Mouse (Mus musculus): ENCODE measurements around the gene H2-D1. TPM values are rescaled to one million over a fixed set of nuclear protein-coding genes. Genes with fewer than 3 reads are reported as not detected.

Gene H2-D1
- total and polyA plus RNA-seq, 3 experiments = 659 to 944 (median 880) TPM

DNA sequence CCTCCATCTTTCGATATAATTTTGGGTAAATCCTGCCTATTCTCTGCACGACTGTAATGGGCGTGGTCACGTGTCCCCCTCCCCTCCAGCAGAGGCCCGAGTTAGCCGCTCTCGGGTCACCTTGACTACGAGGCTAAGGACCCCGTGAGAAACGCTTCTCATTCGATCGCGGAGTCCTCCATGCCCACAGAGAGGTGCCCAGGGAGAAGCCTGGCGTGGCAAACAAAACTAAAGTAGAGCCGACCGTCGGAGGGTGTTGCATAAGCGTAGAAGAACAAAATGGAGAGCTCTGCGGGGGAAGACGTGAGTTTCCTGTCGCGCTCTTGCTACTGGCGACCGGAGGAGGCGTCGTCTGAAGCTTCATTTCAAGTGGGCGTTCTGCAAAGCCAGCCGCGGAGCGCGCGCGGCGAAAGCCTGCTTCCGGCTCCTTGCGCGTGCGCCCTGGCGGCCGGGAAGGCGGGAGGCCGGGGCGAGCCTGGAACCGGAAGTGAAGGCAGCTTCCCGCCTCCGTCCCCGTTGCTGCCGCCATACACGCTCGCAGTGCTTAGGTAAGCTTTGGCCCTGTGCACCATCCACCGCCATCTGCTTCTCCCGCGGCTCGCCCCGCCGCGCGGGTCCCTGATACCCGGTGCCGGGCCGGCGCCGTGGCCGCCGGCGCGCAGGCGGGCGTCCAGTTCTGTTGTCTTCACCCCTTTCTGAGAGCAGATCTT is 21.1 kb upstream of the H2-D1 start, which contains the start of gene Ddx39b:
Gene Ddx39b (plus strand): TSS at position 442 of the 710 bp plus-strand sequence.
- TF ChIP-seq POLR2A (IDR thresholded peaks at IDR 0.05; ENCODE audit: low read depth, low read length) (peak; percentile 81), ZMIZ1 (IDR thresholded peaks at IDR 0.05; ENCODE audit: low read depth, low read length) (no peak; the same call in 1 of the 2 replicates), TBP (conservative IDR thresholded peaks at IDR 0.05; ENCODE audit: low read depth, low read length) (peak; percentile 86), SIN3A (IDR thresholded peaks at IDR 0.05; ENCODE audit: low read length) (peak; percentile 80), NELFE (IDR thresholded peaks at IDR 0.05; ENCODE audit: low read depth, low read length) (peak; percentile 71), E2F4 (IDR thresholded peaks at IDR 0.05; ENCODE audit: insufficient replicate concordance, low read depth, low read length) (no peak; the same call in 1 of the 2 replicates), TCF12 (IDR thresholded peaks at IDR 0.05; ENCODE audit: low read depth, low read length) (peak; percentile 89), CHD2 (IDR thresholded peaks at IDR 0.05; ENCODE audit: low read length) (no peak), ELF1 (IDR thresholded peaks at IDR 0.05; ENCODE audit: low read depth, low read length) (peak; percentile 98), MEF2A (IDR thresholded peaks at IDR 0.05; ENCODE audit: borderline replicate concordance, low read depth, low read length) (no peak; the same call in 1 of the 2 replicates), USF1 (IDR thresholded peaks at IDR 0.05; ENCODE audit: low read depth, low read length) (peak; percentile 95), HCFC1 (IDR thresholded peaks at IDR 0.05; ENCODE audit: low read depth, low read length) (peak; percentile 83), POLR2AphosphoS2 (IDR thresholded peaks at IDR 0.05; ENCODE audit: low read depth, low read length) (no peak), UBTF (IDR thresholded peaks at IDR 0.05; ENCODE audit: low read depth, low read length) (no peak), BHLHE40 (IDR thresholded peaks at IDR 0.05; ENCODE audit: low read depth, low read length) (peak; percentile 93), MAZ (IDR thresholded peaks at IDR 0.05; ENCODE audit: low read depth, low read length) (peak; percentile 95), KAT2A (IDR thresholded peaks at IDR 0.05; ENCODE audit: insufficient replicate concordance, low read length) (peak; percentile 97), CTCF (conservative IDR thresholded peaks at IDR 0.05 in 1 of 2, IDR thresholded peaks at IDR 0.05 in 1 of 2; ENCODE audit: low read depth in 2 of 2, low read length in 2 of 2) (0 out of 4 replicates have a peak, but pooled peaks of 1 of the 2 experiments have one; percentile 17), CHD1 (IDR thresholded peaks at IDR 0.05; ENCODE audit: low read depth, low read length) (peak; percentile 79; the same call in 1 of the 2 replicates), MXI1 (IDR thresholded peaks at IDR 0.05; ENCODE audit: low read depth, low read length) (peak; percentile 96), MYC (IDR thresholded peaks at IDR 0.05; ENCODE audit: low read depth, low read length) (peak; percentile 93), GABPA (IDR thresholded peaks at IDR 0.05; ENCODE audit: insufficient replicate concordance, low read depth, low read length) (no peak), USF2 (conservative IDR thresholded peaks at IDR 0.05; ENCODE audit: low read depth, low read length) (peak; percentile 94), NRF1 (IDR thresholded peaks at IDR 0.05; ENCODE audit: low read depth, low read length) (peak; percentile 91), MAX (IDR thresholded peaks at IDR 0.05; ENCODE audit: low read length) (peak; percentile 100)
- dilution Hi-C loops (cut with MboI; ENCODE audit: extremely low pct_ligation_motif_present, extremely low pct_unique_long_range_greater_than_20kb, low sequenced_read_pairs) = no loop called here
- Histone ChIP-seq H3K9ac (ENCODE audit: insufficient read depth, low read depth) (peak within 1 kb of the TSS; percentile 99), H3K4me3 (replicated peaks in 1 of 3; ENCODE audit: low read depth in 2 of 3, low read length in 2 of 3, poor library complexity in 1 of 3) (peak within 1 kb of the TSS; percentile 90 to 92 (median 92)), H3K79me2 (replicated peaks; ENCODE audit: control insufficient read depth, extremely low read depth, insufficient read depth, poor library complexity, severe bottlenecking) (peaks cover 48% of the 10 kb centered on the region), H3K4me1 (ENCODE audit: control insufficient read depth in 1 of 2, insufficient read depth in 2 of 2) (peaks cover 6 to 47% of the 10 kb centered on the region in 2 experiments), H3K27me3 (replicated peaks) (peaks cover 3% of the 10 kb centered on the region), H3K4me2 (ENCODE audit: insufficient read depth, low read depth, poor library complexity, severe bottlenecking) (peak within 1 kb of the TSS; percentile 77), H3K9me3 (replicated peaks; ENCODE audit: low read length) (no peaks in the 10 kb centered on the region), H3K36me3 (replicated peaks in 1 of 2; ENCODE audit: control insufficient read depth in 1 of 2, insufficient read depth in 1 of 2, low read length in 1 of 2) (peaks cover 27 to 49% of the 10 kb centered on the region in 2 experiments), H3K27ac (ENCODE audit: insufficient read depth, low read depth) (peak within 1 kb of the TSS; percentile 88)
- peak; percentile 96 for DNase-seq (ENCODE audit: extremely low read depth)
- in situ Hi-C loops (cut with MboI; ENCODE audit: low pct_ligation_motif_present, low pct_unique_long_range_greater_than_20kb, low sequenced_read_pairs) = no loop called here

All from CH12.LX (cell line).